Mouse (Mus musculus) layer of hippocampus, adult 18-20 months (tissue): Measurements from ENCODE around the gene Lrrc42. TPM values are rescaled to one million over a fixed set of nuclear protein-coding genes. Genes with fewer than 3 reads are reported as not detected.
A peak's percentile ranks its signal among the peaks of the same experiment; 100 is the strongest.

Experiments
- DNase-seq, 2 experiments: peaks; one replicate each; pipeline ENCODE4 v3.0.0; 2022; ENCODE audit warnings: low spot score in 2 of 2
- total RNA-seq, 2 experiments: library from RNA; stranded (reverse); gene quantifications; 2 replicates each; pipeline ENCODE4 v1.2.3; 2021

Gene Lrrc42
- total RNA-seq, 2 experiments from 2014 or later, result 35.7 to 37.7 TPM

- peak in 1 of 2 experiments; percentile 81 for DNase-seq
Measured at GRCm38 (mm10) chr4:107250494-107250893, 2.8 kb downstream of the Lrrc42 start.

GRCm38 (mm10) chr4:107249471-107249870 lies 3.9 kb downstream of the Lrrc42 start:
- DNase-seq, result no peak

- no peak for DNase-seq
Measured at GRCm38 (mm10) chr4:107248061-107248460, 5.3 kb downstream of the Lrrc42 start.

- DNase-seq, result no peak
Measured at GRCm38 (mm10) chr4:107247110-107247509, 6.2 kb downstream of the Lrrc42 start.

DNA sequence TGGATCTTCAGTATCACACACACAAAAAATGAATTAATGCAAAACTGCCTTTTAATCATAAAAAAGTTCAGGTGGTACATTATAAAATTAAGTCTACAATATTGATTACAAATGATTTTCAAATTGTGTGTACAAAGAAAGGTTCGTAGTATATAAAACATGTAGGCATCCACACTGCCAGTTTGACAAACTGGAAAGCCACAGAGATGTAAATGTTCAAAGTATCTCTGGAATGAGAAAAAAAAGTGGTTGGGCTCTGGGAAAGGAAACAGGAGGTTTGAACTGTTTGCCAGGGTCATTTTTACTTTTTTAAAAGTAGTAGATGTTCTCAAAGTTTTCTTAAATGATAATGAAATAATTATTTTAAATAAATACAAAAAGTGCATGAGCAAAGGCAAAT lies 7.3 kb downstream of the Lrrc42 start:
- no peak for DNase-seq

- DNase-seq, result no peak
Measured at GRCm38 (mm10) chr4:107245368-107245767, 8.0 kb downstream of the Lrrc42 start.

GRCm38 (mm10) chr4:107243365-107244333 lies 9.7 kb downstream of the Lrrc42 start:
- no peak for DNase-seq

- no peak for DNase-seq
Measured at GRCm38 (mm10) chr4:107240196-107240595, 13.1 kb downstream of the Lrrc42 start.

DNA sequence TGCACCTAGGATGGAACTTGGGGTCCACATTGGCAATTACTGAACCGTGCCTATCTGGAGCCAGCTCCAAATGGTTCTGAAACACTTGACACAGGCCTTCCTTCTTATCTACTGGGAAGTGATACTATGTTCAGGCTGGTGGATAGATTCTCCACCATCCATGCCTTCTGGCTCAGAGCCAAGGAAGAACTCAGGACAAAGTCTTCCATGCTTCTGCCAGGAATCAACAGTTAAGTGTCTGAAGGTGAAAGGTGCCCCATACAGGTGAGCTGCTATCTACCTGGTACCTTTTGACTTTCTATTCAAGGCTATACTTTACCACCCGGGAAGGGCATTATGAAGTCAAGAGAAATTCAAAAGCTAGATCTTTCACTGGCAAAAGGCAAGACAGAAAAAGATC lies 15.1 kb downstream of the Lrrc42 start:
- no peak for DNase-seq

DNA sequence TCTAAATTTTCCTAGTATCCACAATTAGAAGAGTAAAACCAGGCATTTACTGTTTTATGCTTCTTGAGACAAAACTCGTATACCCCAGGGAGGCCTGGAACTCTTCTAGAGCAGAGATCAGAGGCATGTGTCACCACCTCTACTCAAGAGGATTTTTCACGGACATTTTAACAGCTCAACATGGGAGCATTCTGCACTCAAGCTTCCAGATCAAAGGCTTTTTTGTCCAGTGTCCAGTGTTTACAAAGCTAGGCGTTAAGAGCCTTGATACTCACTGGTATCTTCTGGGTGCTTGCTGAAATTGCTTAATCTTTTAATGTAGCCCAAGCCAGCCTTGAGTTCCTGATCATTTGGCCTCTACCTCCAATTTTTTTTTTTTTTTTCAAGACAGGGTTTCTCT lies 21.1 kb downstream of the Lrrc42 start:
- DNase-seq, result no peak

GRCm38 (mm10) chr4:107226313-107226712 lies 27.0 kb downstream of the Lrrc42 start:
- no peak for DNase-seq

GRCm38 (mm10) chr4:107223225-107224204 lies 29.8 kb downstream of the Lrrc42 start:
- DNase-seq, result no peak

GRCm38 (mm10) chr4:107221524-107221923 lies 31.8 kb downstream of the Lrrc42 start:
- DNase-seq, result no peak

- no peak for DNase-seq
Measured at GRCm38 (mm10) chr4:107217574-107217973, 35.8 kb downstream of the Lrrc42 start.

GRCm38 (mm10) chr4:107213279-107214011 lies 39.9 kb downstream of the Lrrc42 start:
- no peak for DNase-seq

GRCm38 (mm10) chr4:107211936-107212335 lies 41.4 kb downstream of the Lrrc42 start:
- DNase-seq, result no peak

- peak; percentile 28 to 73 for DNase-seq
Measured at GRCm38 (mm10) chr4:107211465-107211864, 41.9 kb downstream of the Lrrc42 start.

DNA sequence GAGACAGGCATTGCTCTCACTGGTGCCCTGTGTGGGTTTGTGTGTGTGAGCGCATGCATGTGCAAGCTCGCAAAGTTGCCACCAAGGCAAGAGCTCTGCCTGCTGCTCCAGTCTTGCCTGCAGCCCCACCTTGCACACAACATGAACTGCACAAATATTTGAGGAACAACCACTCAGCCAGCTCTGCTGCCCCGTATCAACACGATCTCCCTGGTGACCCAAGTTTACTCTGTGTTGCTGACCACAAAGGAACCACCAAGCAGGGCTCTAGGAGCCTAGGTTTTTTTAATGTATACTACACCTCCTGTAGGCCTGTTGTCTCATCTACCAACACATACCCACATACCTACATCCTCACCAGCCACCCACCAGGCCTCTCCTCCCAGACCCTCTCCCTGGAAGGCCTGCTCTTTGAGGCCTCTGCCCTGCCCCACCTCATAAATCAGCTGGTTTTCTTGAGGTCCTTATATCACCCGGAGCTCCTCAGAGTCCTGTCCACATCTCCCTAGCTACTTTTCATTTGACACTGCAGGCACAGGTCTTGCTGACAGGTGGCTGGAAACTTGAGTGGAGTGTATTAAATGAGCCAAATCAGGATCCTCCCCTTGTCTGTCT lies 42.7 kb downstream of the Lrrc42 start:
- DNase-seq, result no peak

DNA sequence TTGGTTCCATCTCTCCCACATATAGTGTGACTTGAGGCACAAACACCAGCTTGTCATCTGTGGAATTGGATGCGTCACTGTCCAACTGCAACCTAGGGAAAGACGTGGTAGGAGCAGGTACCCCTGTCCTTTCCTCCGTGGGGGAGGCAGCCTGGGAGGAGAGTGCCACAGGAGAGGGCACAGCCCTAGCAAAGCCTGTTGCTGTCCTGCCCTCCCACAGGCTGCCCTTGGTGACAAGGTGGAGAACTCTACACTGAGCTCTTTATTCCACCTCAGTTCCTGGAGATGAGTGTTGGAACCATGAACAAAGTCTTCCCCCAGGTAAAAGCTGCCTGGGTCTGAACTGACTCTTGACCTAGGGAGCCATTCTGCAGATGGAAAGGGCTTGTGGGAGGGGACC lies 44.5 kb downstream of the Lrrc42 start, which contains the start of gene Ldlrad1:
TSS of gene Ldlrad1 (plus strand) at position 301 of the 400 bp plus-strand sequence.
- DNase-seq, result no peak

DNA sequence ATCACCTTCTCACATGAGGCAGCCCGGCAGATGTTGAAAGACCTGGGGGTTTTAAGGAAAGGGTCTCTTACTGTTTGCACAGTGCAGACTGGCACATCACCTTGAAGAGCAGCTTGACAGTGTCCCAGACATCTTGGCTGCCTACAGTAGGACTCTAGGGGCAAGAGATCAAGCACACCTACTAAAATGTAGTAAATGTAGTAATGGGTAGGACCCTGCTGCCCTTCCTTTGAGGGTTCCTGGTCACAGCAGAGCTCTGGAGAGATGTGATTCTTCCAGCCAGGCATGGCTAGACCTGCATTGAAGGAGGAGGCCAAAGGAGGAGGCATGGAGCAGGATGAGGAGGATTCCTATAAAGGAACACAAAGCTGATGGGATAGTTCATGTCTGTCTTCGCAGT lies 46.3 kb downstream of the Lrrc42 start:
- DNase-seq, result no peak
